Mouse (Mus musculus): ENCODE results near the gene Slc25a36. TPM values are rescaled to one million over a fixed set of nuclear protein-coding genes. Genes with fewer than 3 reads are reported as not detected.

The Slc25a36 gene
- polyA plus RNA-seq, 1 experiment from 2014 or later, result 57.4 TPM

DNA sequence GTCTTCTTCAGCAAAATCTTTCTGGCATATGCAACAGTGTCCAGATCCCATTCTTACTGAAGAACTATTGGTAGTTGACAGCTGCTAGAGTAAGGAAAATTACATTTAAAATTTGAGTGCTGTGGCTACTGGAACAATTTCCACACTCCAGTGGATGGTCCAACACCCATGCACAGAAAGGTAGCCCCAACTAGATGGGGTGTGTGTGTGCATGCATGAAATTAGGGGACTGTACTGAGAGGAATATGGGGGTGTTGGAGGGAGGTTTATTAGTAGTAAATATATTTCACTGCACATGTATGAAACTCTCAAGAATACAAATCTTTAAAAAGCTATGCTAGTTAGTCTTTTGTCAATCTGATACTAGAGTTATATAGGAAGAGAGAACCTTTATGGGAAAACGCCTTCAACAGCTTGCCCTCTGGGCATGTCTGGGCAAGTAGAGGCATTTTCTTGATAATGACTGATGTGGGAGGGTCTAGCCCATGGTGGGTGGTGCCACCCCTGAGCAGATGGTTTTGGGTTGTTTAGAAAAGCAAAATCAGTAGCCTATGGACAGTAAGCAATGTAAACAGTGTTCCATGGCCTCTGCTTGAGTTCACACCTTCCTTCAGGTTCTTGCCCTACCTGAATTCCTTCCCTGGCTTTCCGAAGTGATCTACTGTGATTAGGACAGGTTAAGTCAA, 7.4 kb downstream of the Slc25a36 start:
- Histone ChIP-seq H3K27me3 (ENCODE audit: insufficient read depth, poor library complexity, severe bottlenecking) (no peaks in the 10 kb centered on the region), H3K9me3 (no peaks in the 10 kb centered on the region), H3K27ac (no peak overlapping the region), H3K4me3 (no peak overlapping the region), H3K4me1 (0 out of 2 replicates have a peak, but pooled peaks cover 4% of the 10 kb centered on the region), H3K36me3 (peaks cover 11% of the 10 kb centered on the region)
- WGBS, result 85% methylated on average over 2 of the region's 2 CpGs
- DNase-seq (ENCODE audit: low spot score), result no peak

DNA sequence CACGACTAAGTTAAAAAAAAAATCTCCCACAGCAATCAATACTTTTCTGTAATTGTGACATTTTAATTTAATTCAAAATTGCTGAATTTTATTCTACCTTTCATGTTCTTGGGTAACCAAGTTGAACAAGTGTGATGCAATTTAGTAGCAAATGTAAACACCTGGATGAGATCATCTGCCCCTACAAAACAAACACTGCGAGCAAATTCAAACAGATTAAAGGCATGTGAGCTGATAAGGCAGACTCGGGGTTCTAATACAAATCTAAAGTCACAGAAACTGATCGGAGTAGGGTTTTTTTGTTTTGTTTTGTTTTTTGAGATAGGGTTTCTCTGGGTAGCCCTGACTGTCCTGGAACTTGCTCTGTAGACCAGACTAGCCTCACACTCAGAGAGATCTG, 12.0 kb downstream of the Slc25a36 start:
- DNase-seq (ENCODE audit: low spot score), result no peak
- no peaks in the 10 kb centered on the region for H3K27me3 ChIP-seq (ENCODE audit: insufficient read depth, poor library complexity, severe bottlenecking)
- no peaks in the 10 kb centered on the region for H3K4me1 ChIP-seq
- no peak overlapping the region for H3K4me3 ChIP-seq
- H3K9me3 ChIP-seq, result no peaks in the 10 kb centered on the region
- WGBS, result 68% methylated on average over 4 of the region's 4 CpGs
- peaks cover 49% of the 10 kb centered on the region for H3K36me3 ChIP-seq
- H3K27ac ChIP-seq, result no peak overlapping the region

DNA sequence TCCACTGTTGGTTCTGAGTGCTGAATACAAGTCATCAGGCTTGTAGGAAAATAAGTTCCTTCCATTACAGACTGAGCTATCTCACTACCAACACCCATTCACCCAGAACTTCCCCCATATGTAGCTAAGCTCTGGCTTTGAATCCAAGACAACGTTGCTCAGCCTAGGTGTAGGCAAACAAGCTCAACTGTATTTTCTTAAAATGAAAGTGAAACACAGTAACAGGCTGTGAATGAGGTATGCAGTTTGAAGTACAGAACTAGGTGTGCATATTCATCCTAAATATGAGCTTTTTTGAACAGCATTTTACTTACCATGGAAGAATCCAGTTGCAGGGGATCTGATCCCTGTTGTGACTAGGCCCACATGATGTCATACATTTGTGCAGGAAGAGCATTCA, 14.8 kb downstream of the Slc25a36 start:
- 89% methylated on average over 1 of the region's 1 CpGs for WGBS
- Histone ChIP-seq H3K4me3 (no peak overlapping the region), H3K9me3 (no peaks in the 10 kb centered on the region), H3K27ac (no peak overlapping the region), H3K36me3 (peaks cover 60% of the 10 kb centered on the region), H3K27me3 (ENCODE audit: insufficient read depth, poor library complexity, severe bottlenecking) (no peaks in the 10 kb centered on the region), H3K4me1 (no peaks in the 10 kb centered on the region)
- DNase-seq (ENCODE audit: low spot score), result no peak

DNA sequence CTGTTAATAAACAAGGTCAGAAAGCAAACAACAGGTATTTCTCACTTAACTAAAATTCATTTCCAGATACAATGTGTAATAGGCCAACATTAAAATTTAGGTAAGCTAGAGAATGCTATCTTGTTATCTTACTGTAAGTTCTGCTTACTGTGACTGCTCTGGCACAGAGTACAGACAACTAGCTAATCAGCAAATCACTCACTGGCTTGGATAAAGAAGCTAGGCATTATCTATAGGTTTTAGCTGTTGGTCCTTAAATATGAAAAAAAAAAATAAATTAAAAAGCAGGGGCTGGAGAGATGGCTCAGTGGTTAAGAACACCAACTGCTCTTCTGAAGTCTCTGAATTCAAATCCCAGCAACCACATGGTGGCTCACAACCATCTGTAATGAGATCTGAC, 23.1 kb downstream of the Slc25a36 start:
- no peaks in the 10 kb centered on the region for H3K4me1 ChIP-seq
- no peaks in the 10 kb centered on the region for H3K27me3 ChIP-seq (ENCODE audit: insufficient read depth, poor library complexity, severe bottlenecking)
- H3K4me3 ChIP-seq, result no peak overlapping the region
- H3K27ac ChIP-seq, result no peak overlapping the region
- no peaks in the 10 kb centered on the region for H3K9me3 ChIP-seq
- H3K36me3 ChIP-seq, result peaks cover 38% of the 10 kb centered on the region
- no peak for DNase-seq (ENCODE audit: low spot score)

DNA sequence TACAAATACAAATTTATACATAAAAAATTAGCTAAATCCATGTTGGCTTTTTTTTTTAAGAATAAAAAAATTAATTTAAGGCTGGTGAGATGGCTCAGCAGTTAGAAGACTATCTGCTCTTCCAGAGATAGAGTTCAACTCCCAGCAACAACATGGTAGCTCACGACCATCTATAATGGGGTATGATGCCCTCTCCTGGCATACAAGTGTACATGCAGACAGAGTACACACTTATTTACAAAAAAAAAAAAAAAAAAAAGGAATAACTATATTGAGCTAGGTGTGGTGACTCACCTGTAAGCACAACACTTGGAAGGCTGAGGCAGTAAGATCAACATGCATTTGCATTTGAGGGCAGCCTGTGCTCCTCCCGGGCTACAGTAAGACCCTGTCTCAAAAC, 26.3 kb downstream of the Slc25a36 start:
- H3K4me1 ChIP-seq, result no peaks in the 10 kb centered on the region
- no peak overlapping the region for H3K27ac ChIP-seq
- H3K36me3 ChIP-seq, result peaks cover 48% of the 10 kb centered on the region
- H3K27me3 ChIP-seq (ENCODE audit: insufficient read depth, poor library complexity, severe bottlenecking), result no peaks in the 10 kb centered on the region
- no peaks in the 10 kb centered on the region for H3K9me3 ChIP-seq
- 90% methylated on average over 2 of the region's 2 CpGs for WGBS
- H3K4me3 ChIP-seq, result no peak overlapping the region
- no peak for DNase-seq (ENCODE audit: low spot score)

DNA sequence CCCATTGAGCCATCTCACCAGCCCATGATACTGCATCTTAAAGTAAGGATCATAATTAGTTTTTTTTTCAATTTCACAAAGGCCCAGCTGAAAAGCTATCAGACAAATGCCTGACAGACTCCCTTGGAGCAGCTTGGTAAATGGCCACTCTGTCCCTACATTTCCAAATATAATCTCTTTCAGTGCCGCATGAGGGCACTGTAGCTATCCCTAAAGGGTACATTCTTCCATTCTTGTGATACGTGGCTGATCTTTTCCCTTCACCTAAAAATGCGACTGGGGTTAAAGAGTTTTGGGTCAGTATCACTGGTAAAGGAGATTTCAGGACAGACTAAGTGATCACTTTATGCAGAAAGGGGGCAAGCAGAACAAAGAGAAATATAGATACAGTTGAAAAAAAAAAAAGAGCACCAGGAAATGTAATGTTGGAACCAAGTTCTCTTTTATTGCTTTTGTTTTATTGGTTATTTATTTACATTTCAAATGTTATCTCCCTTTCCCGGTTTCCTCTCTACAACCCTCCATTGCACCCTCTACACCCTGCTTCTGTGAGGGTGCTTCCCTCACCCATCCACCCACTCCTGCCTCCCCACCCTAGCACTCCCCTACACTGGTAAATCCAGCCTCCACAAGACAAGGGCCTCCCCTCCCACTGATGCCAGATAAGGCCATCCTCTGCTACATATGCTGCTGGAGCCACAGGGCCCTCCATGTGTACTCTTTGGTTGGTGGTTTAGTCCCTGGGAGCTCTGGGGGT, 29.7 kb downstream of the Slc25a36 start:
- H3K9me3 ChIP-seq, result no peaks in the 10 kb centered on the region
- H3K27ac ChIP-seq, result no peak overlapping the region
- peaks cover 60% of the 10 kb centered on the region for H3K36me3 ChIP-seq
- WGBS, result 80% methylated on average over 4 of the region's 4 CpGs
- no peak overlapping the region for H3K4me3 ChIP-seq
- no peak for DNase-seq (ENCODE audit: low spot score)
- no peaks in the 10 kb centered on the region for H3K4me1 ChIP-seq
- no peaks in the 10 kb centered on the region for H3K27me3 ChIP-seq (ENCODE audit: insufficient read depth, poor library complexity, severe bottlenecking)

DNA sequence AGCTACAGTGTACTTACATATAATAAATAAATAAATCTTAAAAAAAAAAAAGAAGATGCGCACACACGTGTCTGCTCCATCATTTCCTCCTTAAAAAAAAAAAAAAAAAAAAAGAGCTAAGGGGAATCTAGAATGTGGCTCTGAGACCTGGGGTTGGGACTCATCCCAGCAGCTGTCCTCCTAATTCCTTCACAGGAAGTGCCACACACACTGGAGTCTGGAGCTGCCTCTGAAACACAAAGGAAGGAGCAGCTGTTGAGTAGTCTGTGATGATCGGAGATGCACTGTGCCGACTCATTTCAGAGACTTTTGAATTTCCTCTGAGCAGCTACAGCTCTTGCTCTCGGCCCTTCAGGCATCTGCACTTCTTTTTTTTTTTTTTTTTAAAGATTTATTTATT, 41.0 kb downstream of the Slc25a36 start:
- Histone ChIP-seq H3K9me3 (no peaks in the 10 kb centered on the region), H3K27ac (no peak overlapping the region), H3K36me3 (peaks cover 23% of the 10 kb centered on the region), H3K4me3 (no peak overlapping the region), H3K4me1 (0 out of 2 replicates have a peak, but pooled peaks cover 3% of the 10 kb centered on the region), H3K27me3 (ENCODE audit: insufficient read depth, poor library complexity, severe bottlenecking) (no peaks in the 10 kb centered on the region)
- no peak for DNase-seq (ENCODE audit: low spot score)
- 86% methylated on average over 5 of the region's 5 CpGs for WGBS

DNA sequence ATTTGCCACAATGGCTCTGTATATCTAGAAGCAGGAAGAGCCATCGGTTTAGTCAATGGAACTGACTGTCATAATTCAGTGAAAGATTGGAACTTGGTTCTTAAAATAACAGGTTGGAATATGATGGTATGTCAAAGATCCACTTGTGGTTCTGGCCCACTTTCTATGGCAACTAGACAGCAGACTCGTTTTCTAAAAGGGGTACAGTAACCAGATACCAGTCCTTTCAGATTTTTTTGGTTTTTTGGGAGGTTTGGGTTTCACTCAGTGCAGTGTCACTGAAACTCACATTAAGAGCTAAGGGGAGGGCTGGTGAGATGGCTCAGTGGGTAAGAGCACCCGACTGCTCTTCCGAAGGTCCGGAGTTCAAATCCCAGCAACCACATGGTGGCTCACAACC, 41.5 kb downstream of the Slc25a36 start:
- Histone ChIP-seq H3K27ac (no peak overlapping the region), H3K4me3 (no peak overlapping the region), H3K9me3 (no peaks in the 10 kb centered on the region), H3K4me1 (0 out of 2 replicates have a peak, but pooled peaks cover 3% of the 10 kb centered on the region), H3K27me3 (ENCODE audit: insufficient read depth, poor library complexity, severe bottlenecking) (no peaks in the 10 kb centered on the region), H3K36me3 (peaks cover 18% of the 10 kb centered on the region)
- no peak for DNase-seq (ENCODE audit: low spot score)
- 89% methylated on average over 5 of the region's 5 CpGs for WGBS

DNA sequence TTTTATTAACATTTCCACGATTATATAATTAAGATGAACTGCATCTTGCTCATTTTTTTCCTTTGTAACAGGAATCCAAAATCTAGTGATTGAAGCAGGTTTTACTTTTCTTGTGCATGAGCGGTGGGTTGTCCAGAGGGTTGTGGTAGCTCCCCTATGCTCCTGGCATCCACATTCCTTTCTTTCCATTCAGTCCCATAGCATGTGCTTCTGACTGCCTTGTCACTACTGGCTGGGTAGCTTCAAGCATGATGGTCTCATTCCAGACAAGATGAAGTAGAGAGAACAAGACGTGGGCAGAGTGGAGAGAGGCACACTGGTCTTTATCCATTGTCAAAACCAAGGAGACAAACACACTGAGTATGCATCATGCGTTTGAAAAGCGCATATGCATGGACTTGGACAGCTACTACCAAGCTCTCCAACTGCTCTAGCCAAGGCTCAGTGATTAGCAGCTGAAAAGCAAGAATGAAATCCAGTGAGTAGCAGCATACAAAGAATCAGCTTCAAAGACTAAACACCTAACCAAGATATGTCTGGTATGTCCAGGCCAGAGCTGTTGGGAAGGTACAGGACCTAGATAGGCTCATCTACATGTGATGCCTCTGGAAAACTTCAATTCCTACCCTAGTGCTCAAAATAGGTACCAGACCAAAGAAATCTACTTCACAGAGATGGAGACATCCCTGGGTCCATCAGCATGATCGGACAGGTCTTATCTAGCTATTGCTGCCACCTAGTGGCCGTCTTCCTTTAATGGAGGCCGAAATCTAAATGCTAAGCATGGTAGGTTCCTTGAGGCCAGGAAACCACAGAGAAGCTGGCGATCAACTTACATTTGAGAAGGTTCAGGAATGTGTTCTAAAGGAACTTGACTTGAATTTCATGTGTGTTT, 42.5 kb downstream of the Slc25a36 start:
- H3K27ac ChIP-seq, result no peak overlapping the region
- peak; percentile 87 for DNase-seq (ENCODE audit: low spot score)
- H3K36me3 ChIP-seq, result peaks cover 16% of the 10 kb centered on the region
- H3K9me3 ChIP-seq, result no peaks in the 10 kb centered on the region
- WGBS, result 52% methylated on average over 9 of the region's 9 CpGs
- no peaks in the 10 kb centered on the region for H3K27me3 ChIP-seq (ENCODE audit: insufficient read depth, poor library complexity, severe bottlenecking)
- no peak overlapping the region for H3K4me3 ChIP-seq
- H3K4me1 ChIP-seq, result 0 out of 2 replicates have a peak, but pooled peaks cover 3% of the 10 kb centered on the region

DNA sequence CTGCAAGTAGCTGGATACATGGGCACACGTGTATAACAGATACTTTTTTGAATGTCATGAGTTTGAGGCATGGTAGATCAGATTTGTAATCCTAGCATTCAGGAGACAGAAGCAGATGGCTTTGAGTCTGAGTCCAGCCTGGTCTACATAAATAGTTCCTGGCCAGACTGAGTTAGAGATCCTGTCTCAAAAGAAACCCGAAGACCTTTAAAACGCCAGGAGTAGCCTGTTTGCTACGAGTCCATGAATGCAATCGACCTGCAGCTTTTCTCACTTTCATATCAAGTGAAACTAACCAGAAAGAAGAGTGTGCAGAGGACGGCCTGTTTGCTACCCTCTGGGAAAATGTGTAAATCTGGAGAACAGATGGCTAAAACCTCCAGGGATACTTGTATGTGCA, 43.2 kb downstream of the Slc25a36 start:
- no peaks in the 10 kb centered on the region for H3K9me3 ChIP-seq
- 87% methylated on average over 6 of the region's 6 CpGs for WGBS
- H3K27me3 ChIP-seq (ENCODE audit: insufficient read depth, poor library complexity, severe bottlenecking), result no peaks in the 10 kb centered on the region
- peaks cover 13% of the 10 kb centered on the region for H3K36me3 ChIP-seq
- no peak overlapping the region for H3K4me3 ChIP-seq
- H3K4me1 ChIP-seq, result 0 out of 2 replicates have a peak, but pooled peaks cover 3% of the 10 kb centered on the region
- no peak for DNase-seq (ENCODE audit: low spot score)
- no peak overlapping the region for H3K27ac ChIP-seq

DNA sequence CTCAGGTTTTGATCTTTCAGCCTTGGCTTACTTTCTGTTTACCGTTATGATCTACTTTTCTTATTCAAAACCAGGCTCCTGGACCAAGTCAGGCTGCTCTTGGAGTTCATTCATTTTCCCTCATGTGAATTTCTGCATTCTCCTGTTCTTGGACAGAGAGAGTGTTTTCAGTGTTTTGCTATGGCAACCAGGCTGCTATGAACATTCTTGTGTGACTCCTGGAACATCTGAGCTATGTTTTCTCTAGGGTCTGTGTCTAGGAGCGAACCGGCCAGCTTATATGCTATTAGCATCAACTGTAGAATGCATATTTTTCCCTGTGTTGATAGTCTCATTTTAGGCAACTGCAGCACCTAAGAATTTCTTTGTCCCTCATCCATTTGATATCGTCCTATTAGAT, 45.1 kb downstream of the Slc25a36 start:
- 0 out of 2 replicates have a peak, but pooled peaks cover 3% of the 10 kb centered on the region for H3K4me1 ChIP-seq
- H3K27ac ChIP-seq, result no peak overlapping the region
- H3K36me3 ChIP-seq, result peaks cover 5% of the 10 kb centered on the region
- WGBS, result 84% methylated on average over 4 of the region's 4 CpGs
- no peak overlapping the region for H3K4me3 ChIP-seq
- H3K27me3 ChIP-seq (ENCODE audit: insufficient read depth, poor library complexity, severe bottlenecking), result no peaks in the 10 kb centered on the region
- H3K9me3 ChIP-seq, result no peaks in the 10 kb centered on the region
- no peak for DNase-seq (ENCODE audit: low spot score)

DNA sequence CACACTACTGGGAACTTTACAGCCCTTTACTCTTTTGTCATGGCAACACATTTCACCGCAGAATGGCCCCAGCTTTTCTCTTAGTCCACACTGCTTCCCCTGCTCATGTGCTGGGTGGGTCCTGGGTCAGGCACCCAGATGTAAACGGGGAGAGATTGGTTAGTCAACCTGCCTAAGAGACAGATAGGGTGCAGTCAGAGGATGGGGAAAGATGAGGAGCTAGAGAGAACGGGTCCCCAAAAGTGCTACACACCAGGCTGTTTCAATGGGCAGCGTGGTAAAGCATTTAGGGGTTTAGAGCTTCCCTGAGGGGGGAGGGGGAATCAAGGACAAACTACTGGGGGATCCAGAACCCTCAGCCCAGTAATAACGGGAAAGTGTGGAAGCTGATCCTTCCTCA, 45.7 kb downstream of the Slc25a36 start:
- no peaks in the 10 kb centered on the region for H3K9me3 ChIP-seq
- H3K36me3 ChIP-seq, result peaks cover 5% of the 10 kb centered on the region
- 72% methylated on average over 5 of the region's 5 CpGs for WGBS

DNA sequence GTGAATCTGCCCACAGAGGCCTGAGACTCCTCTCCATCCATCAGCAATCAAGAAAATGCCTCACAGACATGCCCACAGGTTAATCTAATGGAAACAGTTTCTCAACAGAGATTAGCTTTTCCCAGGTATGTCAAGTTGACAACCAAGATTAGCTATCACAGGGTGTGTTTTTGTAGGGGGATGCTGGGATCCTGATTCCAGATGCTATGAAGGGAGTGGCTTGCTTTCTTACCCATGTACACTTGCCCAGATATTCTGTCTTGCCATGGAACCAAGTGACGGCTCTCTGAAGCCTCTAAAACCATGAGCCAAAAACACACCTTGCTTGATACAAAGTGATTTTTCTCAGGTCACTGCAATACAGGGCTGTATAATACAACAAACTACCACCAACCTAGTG, 46.8 kb downstream of the Slc25a36 start:
- Histone ChIP-seq H3K27ac (no peak overlapping the region), H3K27me3 (ENCODE audit: insufficient read depth, poor library complexity, severe bottlenecking) (no peaks in the 10 kb centered on the region), H3K4me1 (0 out of 2 replicates have a peak, but pooled peaks cover 3% of the 10 kb centered on the region), H3K36me3 (peaks cover 5% of the 10 kb centered on the region), H3K9me3 (no peaks in the 10 kb centered on the region), H3K4me3 (no peak overlapping the region)
- DNase-seq (ENCODE audit: low spot score), result no peak
- 86% methylated on average over 1 of the region's 1 CpGs for WGBS

More for the DNA sequence above, 45.7 kb downstream of the Slc25a36 start:
- H3K27ac ChIP-seq, result no peak overlapping the region
- no peaks in the 10 kb centered on the region for H3K27me3 ChIP-seq (ENCODE audit: insufficient read depth, poor library complexity, severe bottlenecking)
- no peak overlapping the region for H3K4me3 ChIP-seq
- DNase-seq (ENCODE audit: low spot score), result no peak
- H3K4me1 ChIP-seq, result 0 out of 2 replicates have a peak, but pooled peaks cover 3% of the 10 kb centered on the region
